Mouse (Mus musculus): ENCODE results near the gene Gys1. TPM values are rescaled to one million over a fixed set of nuclear protein-coding genes. Genes with fewer than 3 reads are reported as not detected.
A peak's percentile ranks its signal among the peaks of the same experiment; 100 is the strongest.

The Gys1 gene
- polyA plus RNA-seq, 1 experiment = not detected

DNA sequence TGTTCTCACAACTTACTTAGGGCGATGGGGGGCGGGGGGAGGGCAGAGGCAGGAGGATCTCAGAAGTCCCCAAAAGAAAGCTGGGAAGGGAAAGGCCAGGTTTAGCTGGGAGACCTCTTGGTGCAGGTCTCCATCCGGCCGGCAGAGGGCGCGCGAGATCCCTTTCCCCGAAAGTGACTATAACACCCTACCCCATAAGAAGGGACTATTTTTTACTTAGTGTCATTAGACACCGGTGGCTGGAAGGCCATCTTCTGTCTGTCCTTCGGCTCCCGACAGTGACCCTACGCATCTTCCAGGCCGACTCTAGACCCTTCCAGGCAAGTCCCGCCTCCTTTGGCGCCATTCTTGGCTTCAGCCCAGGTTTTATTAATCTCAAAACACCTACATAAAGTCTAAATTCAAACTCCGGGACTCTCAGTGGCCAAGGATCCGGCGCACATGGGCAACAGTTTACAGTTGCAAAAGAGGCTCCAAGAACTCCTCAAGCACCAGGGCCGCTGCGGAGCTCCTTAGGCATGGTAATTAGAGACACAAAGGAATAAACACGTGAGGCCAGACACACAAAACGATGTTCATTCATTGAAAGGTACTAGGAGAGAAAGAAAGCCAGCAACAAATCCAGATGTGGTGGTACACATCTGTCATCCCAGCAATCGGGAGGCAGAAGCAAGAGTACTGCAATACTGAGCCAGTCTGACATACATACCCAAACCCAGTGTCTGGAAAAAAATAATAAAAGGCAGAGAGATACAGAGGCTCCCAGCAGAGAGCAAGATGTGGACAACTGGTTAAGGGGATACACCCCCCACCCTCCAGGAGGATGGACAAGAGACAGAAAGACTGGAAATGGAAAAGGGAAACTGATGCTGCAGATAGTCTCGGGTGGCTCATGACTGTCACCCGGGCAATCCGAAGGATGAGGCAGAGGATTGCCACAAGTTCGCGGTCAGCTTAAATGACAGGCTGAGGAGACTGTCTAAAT, 29.3 kb upstream of the Gys1 start, which contains the start of gene Kcna7:
Kcna7 (plus strand) TSS at position 563 of the 985 bp plus-strand sequence.
- peaks cover 10% of the 10 kb centered on the region; the same call in 1 of the 2 replicates for H3K4me1 ChIP-seq (ENCODE audit: control insufficient read depth, insufficient read depth, low read length)
- H3K27ac ChIP-seq (ENCODE audit: insufficient read depth, low read depth, low read length) = no peak within 1 kb of the TSS
- H3K4me3 ChIP-seq (ENCODE audit: insufficient read depth, low read depth, low read length) = peak within 1 kb of the TSS; percentile 13
- TF ChIP-seq POLR2A (IDR thresholded peaks at IDR 0.05; ENCODE audit: insufficient read depth, low read depth, low read length) (no peak), CTCF (IDR thresholded peaks at IDR 0.05; ENCODE audit: insufficient read depth, low read depth, low read length) (peak; percentile 70)
- WGBS = 11% methylated on average over 28 of the region's 28 CpGs

DNA sequence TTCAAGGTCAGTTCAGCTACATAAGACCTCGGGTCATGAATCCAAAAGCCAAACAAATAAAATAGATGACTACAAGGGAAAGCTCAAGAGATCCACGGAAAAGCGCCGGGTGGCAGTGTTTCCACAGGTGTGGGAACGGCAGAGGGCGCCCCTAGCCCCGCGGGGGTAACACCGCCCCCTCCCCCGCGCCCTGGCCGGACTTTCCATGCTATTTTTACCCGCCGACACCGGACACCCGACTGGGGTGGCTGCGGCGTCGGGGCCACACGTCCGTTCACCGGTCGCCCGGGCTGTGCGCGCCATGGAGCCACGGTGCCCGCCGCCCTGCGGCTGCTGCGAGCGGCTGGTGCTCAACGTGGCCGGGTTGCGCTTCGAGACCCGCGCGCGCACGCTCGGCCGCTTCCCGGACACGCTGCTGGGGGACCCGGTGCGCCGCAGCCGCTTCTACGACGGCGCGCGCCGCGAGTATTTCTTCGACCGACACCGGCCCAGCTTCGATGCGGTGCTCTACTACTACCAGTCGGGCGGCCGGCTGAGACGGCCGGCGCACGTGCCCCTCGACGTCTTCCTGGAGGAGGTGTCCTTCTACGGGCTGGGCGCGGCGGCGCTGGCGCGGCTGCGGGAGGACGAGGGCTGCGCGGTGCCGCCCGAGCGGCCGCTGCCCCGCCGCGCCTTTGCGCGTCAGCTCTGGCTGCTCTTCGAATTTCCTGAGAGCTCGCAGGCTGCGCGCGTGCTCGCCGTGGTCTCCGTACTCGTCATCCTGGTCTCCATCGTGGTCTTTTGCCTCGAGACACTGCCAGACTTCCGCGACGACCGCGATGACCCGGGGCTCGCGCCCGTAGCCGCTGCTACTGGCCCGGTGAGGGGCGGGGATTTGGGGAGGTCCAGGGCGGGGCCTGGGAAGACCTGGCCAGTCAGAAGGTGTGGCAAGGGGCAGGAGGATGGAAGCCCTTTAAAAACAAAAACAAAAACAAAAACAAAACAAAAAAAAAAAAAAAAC, 28.2 kb upstream of the Gys1 start:
- no peak overlapping the region for H3K27ac ChIP-seq (ENCODE audit: insufficient read depth, low read depth, low read length)
- peaks cover 10% of the 10 kb centered on the region; the same call in 1 of the 2 replicates for H3K4me1 ChIP-seq (ENCODE audit: control insufficient read depth, insufficient read depth, low read length)
- TF ChIP-seq CTCF (IDR thresholded peaks at IDR 0.05; ENCODE audit: insufficient read depth, low read depth, low read length) (no peak), POLR2A (IDR thresholded peaks at IDR 0.05; ENCODE audit: insufficient read depth, low read depth, low read length) (no peak)
- 2% methylated on average over 114 of the region's 114 CpGs for WGBS
- peak overlapping the region; percentile 13 for H3K4me3 ChIP-seq (ENCODE audit: insufficient read depth, low read depth, low read length)

DNA sequence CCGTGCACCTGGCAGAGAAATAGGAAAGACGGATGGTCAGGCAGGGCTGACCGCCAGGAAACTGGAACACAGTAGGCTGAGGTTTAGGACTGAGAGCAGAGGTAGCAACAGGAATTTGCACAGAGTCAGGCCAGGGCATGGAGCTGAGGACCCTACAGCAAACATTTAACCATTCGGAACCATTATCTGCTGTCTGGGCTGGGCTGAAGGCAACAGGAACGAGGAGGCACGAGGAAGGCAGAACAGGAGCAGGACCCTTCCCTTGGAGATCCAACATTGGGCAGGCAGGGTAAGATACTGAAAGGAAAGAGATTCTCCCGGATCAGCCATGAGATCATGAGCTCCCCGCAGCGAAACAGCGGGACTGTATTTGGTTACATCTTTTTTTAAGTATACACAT, 26.8 kb upstream of the Gys1 start:
- TF ChIP-seq POLR2A (IDR thresholded peaks at IDR 0.05; ENCODE audit: insufficient read depth, low read depth, low read length) (no peak), CTCF (IDR thresholded peaks at IDR 0.05; ENCODE audit: insufficient read depth, low read depth, low read length) (no peak)
- Histone ChIP-seq H3K4me1 (ENCODE audit: control insufficient read depth, insufficient read depth, low read length) (peaks cover 10% of the 10 kb centered on the region; the same call in 1 of the 2 replicates), H3K4me3 (ENCODE audit: insufficient read depth, low read depth, low read length) (no peak overlapping the region), H3K27ac (ENCODE audit: insufficient read depth, low read depth, low read length) (no peak overlapping the region)
- WGBS = 80% methylated on average over 10 of the region's 10 CpGs

GRCm38 (mm10) chr7:45408351-45408750, 26.3 kb upstream of the Gys1 start:
- H3K4me1 ChIP-seq (ENCODE audit: control insufficient read depth, insufficient read depth, low read length) = peaks cover 11% of the 10 kb centered on the region; the same call in 1 of the 2 replicates
- no peak overlapping the region for H3K4me3 ChIP-seq (ENCODE audit: insufficient read depth, low read depth, low read length)
- WGBS = 75% methylated on average over 7 of the region's 7 CpGs
- no peak for TF ChIP-seq CTCF (IDR thresholded peaks at IDR 0.05; ENCODE audit: insufficient read depth, low read depth, low read length)
- TF ChIP-seq POLR2A (IDR thresholded peaks at IDR 0.05; ENCODE audit: insufficient read depth, low read depth, low read length) = no peak
- no peak overlapping the region for H3K27ac ChIP-seq (ENCODE audit: insufficient read depth, low read depth, low read length)

- Histone ChIP-seq H3K4me3 (ENCODE audit: insufficient read depth, low read depth, low read length) (no peak overlapping the region), H3K4me1 (ENCODE audit: control insufficient read depth, insufficient read depth, low read length) (peaks cover 17% of the 10 kb centered on the region; the same call in 1 of the 2 replicates), H3K27ac (ENCODE audit: insufficient read depth, low read depth, low read length) (no peak overlapping the region)
- WGBS = 84% methylated on average over 17 of the region's 17 CpGs
- TF ChIP-seq POLR2A (IDR thresholded peaks at IDR 0.05; ENCODE audit: insufficient read depth, low read depth, low read length) (no peak), CTCF (IDR thresholded peaks at IDR 0.05; ENCODE audit: insufficient read depth, low read depth, low read length) (no peak)
These were observed 25.7 kb upstream of the Gys1 start for GRCm38 (mm10) chr7:45408949-45409348.

DNA sequence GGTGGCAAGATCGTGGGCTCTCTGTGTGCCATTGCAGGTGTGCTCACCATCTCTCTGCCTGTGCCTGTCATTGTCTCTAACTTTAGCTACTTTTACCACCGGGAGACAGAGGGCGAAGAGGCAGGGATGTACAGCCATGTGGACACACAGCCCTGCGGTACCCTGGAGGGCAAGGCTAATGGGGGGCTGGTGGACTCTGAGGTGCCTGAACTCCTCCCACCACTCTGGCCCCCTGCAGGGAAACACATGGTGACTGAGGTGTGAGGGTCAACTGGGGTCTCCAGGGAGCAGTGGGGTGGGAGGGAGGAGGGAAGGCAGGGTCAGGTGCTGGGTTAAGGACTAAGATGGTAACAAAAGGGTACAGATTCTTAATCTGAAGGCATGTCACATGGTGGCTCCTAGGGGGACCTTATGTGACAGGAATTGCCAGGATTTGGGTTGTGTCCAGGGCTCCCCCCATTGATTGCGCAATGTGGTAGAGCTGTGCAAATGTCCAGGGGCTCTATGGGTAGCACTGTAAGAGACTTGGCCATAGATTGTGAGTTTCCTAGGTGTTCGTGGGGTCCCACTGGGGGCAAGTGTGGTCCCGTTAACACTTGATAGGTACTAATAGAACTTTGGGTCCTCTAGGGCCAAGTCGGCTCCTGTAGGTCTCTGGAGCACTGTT, 25.0 kb upstream of the Gys1 start:
- H3K4me3 ChIP-seq (ENCODE audit: insufficient read depth, low read depth, low read length) = no peak overlapping the region
- peaks cover 22% of the 10 kb centered on the region; the same call in 1 of the 2 replicates for H3K4me1 ChIP-seq (ENCODE audit: control insufficient read depth, insufficient read depth, low read length)
- WGBS = 88% methylated on average over 8 of the region's 8 CpGs
- TF ChIP-seq POLR2A (IDR thresholded peaks at IDR 0.05; ENCODE audit: insufficient read depth, low read depth, low read length) = no peak
- TF ChIP-seq CTCF (IDR thresholded peaks at IDR 0.05; ENCODE audit: insufficient read depth, low read depth, low read length) = no peak
- H3K27ac ChIP-seq (ENCODE audit: insufficient read depth, low read depth, low read length) = no peak overlapping the region

DNA sequence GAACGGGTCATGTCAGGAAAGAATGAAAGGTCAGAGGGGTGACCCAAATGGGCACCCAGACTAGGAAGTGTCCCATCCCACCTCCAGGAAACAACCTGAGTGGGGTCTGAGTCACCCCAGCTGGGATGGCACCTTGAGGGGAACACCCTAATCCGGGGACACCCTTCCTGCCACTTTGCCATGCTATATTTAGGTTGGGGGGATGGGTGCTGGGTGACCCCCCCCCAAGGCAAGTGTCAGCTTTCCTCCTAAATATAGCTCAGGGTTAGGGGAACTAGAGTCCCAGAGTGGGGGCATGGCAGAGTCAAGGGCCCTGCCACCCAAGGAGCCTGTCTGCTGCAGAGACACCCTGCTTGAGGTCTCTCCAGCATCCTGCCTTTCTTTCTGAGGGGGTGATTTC, 22.2 kb upstream of the Gys1 start:
- Histone ChIP-seq H3K27ac (ENCODE audit: insufficient read depth, low read depth, low read length) (no peak overlapping the region), H3K4me1 (ENCODE audit: control insufficient read depth, insufficient read depth, low read length) (peaks cover 17% of the 10 kb centered on the region), H3K4me3 (ENCODE audit: insufficient read depth, low read depth, low read length) (no peak overlapping the region)
- TF ChIP-seq CTCF (IDR thresholded peaks at IDR 0.05; ENCODE audit: insufficient read depth, low read depth, low read length) (no peak), POLR2A (IDR thresholded peaks at IDR 0.05; ENCODE audit: insufficient read depth, low read depth, low read length) (no peak)
- 88% methylated on average over 2 of the region's 2 CpGs for WGBS
